Mouse (Mus musculus): ENCODE measurements around the gene Sec24a. TPM values are rescaled to one million over a fixed set of nuclear protein-coding genes. Genes with fewer than 3 reads are reported as not detected.
"Not testable (repeated sequence)": the region's sequence is repeated elsewhere in the genome, so short reads cannot be mapped to it uniquely, and the experiment has no call there.

The Sec24a gene
- total RNA-seq (2021), result 10 to 100 TPM; 21.7 to 24.0 TPM
- long read RNA-seq, experiment 1, full-length matches to known transcripts, result 3 of 4 reads
- long read RNA-seq, experiment 1, partial matches to known transcripts, result 0 of 4 reads
- long read RNA-seq, experiment 1, other reads (novel, unspliced or antisense), result 1 of 4 reads
- long read RNA-seq, experiment 2, full-length matches to known transcripts, result 3 of 7 reads
- long read RNA-seq, experiment 2, partial matches to known transcripts, result 3 of 7 reads
- long read RNA-seq, experiment 2, other reads (novel, unspliced or antisense), result 1 of 7 reads

DNA sequence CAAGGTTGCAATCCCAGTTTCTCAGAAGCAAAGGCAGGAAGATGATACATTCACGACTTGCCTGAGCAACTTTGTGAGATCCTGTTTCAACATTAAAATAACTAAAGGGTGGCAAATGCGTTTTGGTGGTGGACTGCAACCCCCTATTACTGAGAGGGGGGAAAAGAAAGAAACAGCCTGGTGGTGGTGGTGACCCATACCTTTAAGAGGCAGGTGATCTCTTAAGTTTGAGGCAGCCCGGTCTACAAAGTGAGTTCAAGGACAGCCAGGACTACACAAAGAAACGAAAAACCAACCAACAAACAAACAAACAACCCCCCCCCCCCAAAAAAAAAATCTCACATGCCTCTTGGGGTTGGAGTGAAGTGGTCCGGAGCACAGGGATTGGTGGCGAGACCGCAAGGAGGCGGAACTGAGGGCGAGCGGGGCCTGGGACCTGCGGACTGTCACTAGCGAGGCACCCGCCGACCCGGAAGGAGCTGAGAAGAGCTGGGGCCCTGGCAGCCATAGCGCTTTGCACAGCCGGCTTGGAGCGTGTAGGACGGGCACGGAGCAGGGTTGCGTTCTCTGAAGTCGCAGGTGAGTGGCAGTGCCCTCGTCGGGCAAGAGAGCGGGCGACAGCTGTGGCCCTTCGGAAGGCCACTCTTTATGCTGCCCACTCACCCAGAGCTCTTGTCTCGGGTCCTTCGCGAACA, at the start of gene Sec24a, which contains the start of gene Sar1b:
Gene Sec24a, minus strand, starts transcription at position 422 of the 695 bp plus-strand sequence.
Gene Sar1b, plus strand, starts transcription at position 475 of the 695 bp plus-strand sequence.
- DNase-seq, result peak; percentile 88

- DNase-seq, result no peak
These were observed 48.6 kb upstream of the Sec24a start for GRCm38 (mm10) chr11:51812022-51812546.

DNA sequence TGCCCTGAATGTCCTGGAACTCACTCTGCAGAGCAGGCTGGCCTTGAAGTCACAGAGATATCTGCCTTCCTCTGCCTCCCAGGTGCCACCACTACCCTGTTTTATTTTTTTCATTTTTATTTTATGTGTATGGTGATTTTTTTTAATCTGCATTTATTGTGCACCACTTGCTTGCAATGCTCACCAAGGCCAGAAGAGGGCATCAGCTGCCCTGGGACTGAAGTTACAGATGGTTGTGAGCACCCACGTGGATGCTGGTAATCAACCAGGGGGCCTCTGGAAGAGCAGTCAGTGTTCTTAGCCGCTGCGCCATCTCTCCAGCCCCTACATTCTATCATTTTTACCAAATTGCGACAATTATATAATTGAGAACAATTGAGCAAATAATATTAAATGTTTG, 47.8 kb upstream of the Sec24a start:
- DNase-seq, result no peak

GRCm38 (mm10) chr11:51809632-51810224, 46.3 kb upstream of the Sec24a start:
- no peak for DNase-seq

DNA sequence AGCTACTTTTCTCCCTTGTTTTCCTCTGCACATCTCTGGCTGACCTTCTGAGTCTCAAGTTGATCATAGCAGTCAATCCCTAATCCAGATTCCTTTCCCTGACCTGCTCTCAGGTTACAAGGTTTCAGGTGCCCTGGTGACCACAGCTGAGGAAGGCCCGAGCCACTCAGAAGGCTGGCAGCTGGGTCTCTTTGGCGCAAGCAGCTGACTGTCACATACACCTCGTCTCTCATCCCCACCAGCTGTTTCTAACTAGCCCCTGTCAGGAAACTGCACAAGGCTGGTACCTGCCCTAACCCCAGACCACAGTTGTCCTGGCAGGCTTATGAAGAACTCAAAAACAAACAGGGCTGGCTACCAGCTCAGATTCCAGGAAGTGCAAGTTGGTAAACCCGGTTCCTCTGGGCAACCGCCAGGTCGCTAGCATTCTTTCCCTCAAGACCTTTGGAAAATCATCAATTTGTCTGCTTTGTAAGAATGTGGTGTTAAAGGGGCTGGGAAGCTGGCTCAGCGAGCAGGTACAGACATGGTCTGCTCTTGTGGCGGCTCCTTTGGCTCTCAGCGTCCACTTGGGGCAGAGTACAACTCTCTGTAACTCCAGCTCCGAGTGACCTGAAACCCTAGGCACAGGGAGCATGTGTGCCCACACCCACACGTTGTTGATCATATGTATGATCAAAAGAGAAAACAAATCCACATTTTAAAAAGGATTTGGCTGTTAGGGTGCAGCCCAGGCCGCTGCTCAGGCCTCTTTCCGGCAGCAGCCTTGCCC, 43.9 kb upstream of the Sec24a start:
- DNase-seq, result no peak

DNA sequence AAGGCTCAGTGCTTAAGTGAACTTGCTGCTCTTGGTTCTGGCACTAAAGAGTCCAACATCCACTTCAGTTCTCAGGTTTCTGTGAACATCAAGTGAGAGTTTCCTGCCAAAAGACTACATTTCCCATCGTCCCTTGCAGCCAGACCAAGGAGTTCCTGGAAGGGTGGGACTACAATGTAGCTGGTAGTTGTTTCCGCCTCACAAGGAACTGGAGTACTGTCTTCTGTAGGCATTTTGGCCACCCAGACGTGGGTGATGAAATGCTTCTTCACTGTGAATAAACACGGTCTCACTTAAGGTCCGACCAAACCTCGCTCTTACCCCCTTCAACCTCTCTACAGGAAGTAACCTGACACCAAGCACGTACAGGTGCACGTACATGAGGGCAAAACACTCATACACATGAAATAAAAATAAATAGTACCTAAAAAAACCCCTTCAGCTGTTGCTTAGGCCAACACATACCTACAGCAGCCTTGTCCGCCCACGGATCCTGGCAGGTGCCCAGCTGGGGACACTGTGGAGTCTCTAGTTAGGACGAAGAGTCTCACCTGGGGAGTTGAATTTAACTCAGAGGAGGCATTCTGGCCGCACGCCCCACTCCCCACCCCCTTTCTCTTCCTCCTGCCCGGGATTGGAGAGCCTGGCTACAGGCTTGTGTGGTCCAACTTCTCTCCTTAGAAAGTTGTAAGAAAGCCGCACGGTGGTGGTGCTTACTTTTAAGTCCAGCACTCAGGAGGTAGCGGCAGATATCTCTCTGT, 42.0 kb upstream of the Sec24a start:
- peak; percentile 40 for DNase-seq

DNA sequence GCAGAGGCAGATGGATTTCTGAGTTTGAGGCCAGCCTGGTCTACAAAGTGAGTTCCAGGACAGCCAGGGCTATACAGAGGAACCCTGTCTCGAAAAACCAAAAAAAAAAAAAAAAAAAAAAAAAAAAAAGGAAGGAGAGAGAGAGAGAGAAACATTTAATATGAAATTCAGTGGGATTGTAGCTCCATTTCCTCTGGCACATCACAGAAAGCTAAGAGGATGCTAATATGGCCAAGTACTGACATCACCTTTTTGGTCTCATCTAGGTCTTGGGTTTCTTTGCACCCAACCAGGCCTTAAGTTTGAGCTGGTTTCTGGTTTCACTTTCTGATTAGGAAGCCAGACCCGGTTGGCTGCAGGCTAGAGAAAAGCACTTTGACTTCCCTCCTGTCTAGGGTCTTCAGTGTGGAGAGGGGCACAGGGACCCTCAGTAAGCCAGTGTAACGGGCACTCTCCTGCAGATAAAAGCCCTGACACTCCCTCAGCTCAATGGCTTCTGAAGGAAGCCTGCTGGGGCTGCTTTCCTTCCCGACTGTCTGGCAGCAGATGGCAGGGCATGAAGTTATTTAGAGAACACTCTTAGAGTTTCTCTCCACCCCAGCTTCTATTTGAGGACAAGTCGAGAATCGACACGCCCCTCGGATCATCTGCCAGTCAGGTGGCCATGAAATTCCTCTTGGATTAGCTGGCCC, 37.3 kb upstream of the Sec24a start:
- DNase-seq, result no peak

GRCm38 (mm10) chr11:51796272-51796671, 32.8 kb upstream of the Sec24a start:
- DNase-seq, result no peak

GRCm38 (mm10) chr11:51790662-51791061, 27.2 kb upstream of the Sec24a start:
- no peak for DNase-seq

DNA sequence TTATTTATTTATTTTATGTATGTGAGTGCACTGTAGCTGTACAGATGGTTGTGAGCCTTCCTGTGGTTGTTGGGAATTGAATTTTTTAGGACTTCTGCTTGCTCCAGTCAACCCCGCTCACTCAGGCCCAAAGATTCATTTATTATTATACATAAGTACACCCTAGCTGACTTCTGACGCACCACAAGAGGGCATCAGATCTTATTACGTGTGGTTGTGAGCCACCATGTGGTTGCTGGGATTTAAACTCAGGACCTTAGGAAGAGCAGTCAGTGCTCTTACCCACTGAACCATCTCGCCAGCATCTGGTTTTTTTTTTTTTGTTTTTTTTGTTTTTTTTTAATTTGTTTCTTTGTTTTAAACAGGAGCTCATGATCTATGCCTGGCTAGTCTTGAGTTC, 26.3 kb upstream of the Sec24a start:
- not testable (repeated sequence) for DNase-seq

GRCm38 (mm10) chr11:51785926-51786325, 22.5 kb upstream of the Sec24a start:
- peak; percentile 56 for DNase-seq

GRCm38 (mm10) chr11:51782721-51783120, 19.3 kb upstream of the Sec24a start:
- no peak for DNase-seq

DNA sequence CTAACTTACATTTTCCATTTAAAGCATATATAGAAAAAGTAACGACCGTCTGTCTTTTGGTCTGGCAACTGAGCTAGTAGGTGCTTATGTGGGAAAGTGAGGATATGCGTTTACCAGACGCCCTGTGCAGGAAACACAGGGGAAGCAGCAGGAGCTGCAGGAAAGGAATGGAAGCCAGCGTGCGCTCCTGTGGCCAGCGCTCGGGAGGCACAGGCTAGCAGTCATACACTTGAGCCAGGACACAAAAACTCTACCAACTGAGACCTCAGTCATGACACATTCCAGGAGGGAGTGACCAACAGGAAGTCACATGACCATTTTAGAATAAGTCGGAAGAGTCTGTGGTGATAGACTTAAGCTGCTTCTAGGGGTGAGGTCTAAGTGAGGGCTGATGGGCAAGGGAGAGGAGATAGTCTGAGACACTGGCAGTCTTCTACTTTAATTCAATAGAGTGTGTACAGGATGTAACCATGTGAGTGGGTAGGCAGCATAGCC, 17.4 kb upstream of the Sec24a start:
- DNase-seq, result no peak

DNA sequence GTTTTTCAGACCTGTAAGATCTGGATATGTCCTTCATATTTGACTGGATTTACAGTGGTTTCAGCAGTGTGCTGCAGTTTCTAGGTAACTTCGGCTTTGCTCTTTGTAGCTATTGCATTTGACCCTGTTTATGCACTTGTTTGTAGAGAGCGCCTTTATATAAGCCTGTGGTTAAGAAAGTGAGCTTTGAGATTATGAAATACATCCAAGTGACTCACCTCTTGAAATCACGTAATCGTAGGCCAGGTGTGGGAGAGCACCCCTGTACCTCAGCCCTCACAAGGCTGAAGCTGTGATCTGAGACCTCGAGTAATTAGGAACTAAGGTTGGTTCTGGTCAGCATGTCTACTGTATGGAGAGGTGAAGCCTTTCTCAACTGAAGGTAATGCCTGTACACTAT, 14.0 kb upstream of the Sec24a start:
- no peak for DNase-seq

DNA sequence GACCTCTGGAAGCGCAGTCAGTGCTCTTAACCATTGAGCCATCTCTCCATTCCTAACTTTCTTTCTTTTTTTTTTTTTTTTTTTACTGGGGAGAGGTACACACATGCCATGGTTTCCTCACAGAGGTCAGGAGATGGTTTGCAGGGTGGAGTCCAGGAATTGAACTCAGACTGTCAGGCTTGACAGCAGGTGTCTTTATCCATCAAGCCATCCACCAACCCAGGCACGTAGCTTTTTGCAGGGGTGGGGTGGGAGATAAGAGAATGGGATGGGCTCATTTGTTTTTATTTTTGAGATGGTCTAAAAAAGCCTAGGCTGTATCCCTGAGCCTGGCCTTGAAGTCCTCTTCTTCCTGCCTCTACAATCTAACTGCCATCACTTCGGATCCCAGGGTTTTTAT, 12.1 kb upstream of the Sec24a start:
- DNase-seq, result no peak

GRCm38 (mm10) chr11:51768296-51768695, 4.9 kb upstream of the Sec24a start:
- no peak for DNase-seq

DNA sequence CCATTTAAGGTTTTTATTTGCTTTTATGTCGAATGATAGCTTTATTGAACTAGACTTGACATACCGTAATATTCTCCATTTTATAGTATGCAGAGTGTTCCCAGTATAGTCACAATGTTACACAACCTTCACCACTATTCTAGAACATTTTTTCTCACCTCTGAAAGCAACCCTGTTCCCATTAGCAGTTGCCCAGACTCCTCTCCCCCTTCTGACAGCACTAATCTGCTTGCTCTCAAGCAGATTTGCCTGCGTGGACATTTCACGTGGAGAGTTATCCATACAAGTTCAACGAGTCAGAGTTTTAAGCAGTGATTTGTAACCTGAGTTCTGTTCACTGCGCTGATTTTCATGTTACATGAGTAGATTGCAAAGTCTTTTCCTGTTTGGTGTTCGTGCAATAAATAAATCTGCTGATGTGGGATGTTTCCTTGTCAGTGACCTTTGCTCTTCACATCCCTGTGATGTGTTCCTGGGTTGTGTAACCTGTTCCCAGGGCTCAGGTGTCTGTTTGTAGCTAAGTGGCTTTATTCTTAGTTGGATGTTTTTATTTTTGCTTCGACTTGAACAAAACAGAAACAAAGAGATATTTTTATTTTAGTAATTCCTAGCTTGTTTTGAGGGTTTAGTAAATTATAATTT, 4.3 kb upstream of the Sec24a start:
- no peak for DNase-seq

GRCm38 (mm10) chr11:51764816-51765215, 1.4 kb upstream of the Sec24a start:
- no peak for DNase-seq

DNA sequence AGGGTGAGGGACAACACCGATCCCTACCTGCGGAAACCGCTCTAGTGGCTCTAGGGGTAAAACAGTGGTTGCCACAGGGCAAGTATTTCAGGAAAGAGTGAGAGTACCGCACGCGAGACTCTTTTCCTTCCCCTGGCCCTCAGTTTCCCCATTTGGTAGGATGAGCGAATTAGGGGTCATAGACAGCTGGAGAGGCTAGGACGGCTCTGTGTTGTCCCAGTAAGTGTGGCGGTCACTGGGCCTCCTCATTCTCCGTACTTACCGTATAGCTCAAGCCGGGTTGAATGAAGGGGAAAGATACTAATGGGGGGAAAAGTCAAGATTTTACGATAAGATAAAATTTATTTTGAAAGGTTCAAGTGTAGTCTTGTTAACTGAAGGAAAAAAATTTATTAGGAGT, 521 bp upstream of the Sec24a start:
- DNase-seq, result no peak

DNA sequence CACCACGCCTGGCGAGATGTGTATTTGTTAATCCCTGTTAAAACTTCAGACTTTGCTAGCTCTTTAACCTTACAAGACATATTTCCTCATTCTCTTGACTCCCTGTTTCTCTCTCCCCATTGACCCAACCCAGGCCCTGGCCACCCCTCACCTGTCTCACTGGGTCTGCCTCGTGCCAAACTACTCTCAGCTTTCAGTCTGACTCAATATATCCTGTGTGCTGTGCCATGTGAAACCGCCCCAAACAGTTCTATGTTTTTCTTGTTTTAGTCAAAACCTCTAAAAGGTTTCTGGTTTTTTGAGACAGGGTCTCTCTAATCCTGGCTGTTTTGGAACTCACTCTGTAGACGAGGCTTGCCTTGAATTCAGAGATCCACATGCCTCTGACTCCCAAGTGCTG, 2.2 kb downstream of the Sec24a start:
- no peak for DNase-seq
